Mouse (Mus musculus): ENCODE data around the gene Carmil2. TPM values are rescaled to one million over a fixed set of nuclear protein-coding genes. Genes with fewer than 3 reads are reported as not detected.

Carmil2 gene
- total RNA-seq, 1 experiment from 2014 or later: 15.1 TPM

GRCm38 (mm10) chr8:105707498-105708403 lies 21.7 kb downstream of the Carmil2 start, which contains the start of the genes 4933405L10Rik and Enkd1:
TSS of gene 4933405L10Rik (plus strand) at chr8:105707655.
TSS of gene Enkd1 (minus strand) at chr8:105708210.
- peak; percentile 91 to 93 for ATAC-seq (replicated peaks in 1 of 2; ENCODE audit: insufficient read depth in 1 of 2, low FRiP score in 2 of 2, low TSS enrichment in 1 of 2, low read depth in 1 of 2, poor library complexity in 2 of 2, severe bottlenecking in 2 of 2)

DNA sequence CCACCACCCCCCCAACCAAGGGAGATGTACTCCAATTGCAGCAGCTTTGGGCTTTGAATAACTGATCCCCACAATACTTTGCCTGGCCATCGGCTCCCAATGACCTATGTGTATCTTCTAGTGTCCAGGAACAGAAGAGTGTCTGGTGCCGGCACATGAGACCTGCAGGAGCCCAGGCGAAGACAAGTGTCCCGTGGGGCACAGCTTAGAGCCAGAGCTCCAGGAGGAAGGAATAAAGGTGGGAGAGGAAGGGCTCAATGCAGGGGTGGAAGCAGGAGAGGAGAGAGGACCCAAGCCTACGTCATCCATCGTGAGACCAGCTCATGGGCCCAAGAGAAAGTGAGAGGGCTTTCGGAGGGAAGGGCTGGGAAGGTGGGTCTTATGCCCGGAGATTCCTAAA lies 22.6 kb downstream of the Carmil2 start:
- ATAC-seq (replicated peaks in 1 of 2; ENCODE audit: insufficient read depth in 1 of 2, low FRiP score in 2 of 2, low TSS enrichment in 1 of 2, low read depth in 1 of 2, poor library complexity in 2 of 2, severe bottlenecking in 2 of 2): no peak

DNA sequence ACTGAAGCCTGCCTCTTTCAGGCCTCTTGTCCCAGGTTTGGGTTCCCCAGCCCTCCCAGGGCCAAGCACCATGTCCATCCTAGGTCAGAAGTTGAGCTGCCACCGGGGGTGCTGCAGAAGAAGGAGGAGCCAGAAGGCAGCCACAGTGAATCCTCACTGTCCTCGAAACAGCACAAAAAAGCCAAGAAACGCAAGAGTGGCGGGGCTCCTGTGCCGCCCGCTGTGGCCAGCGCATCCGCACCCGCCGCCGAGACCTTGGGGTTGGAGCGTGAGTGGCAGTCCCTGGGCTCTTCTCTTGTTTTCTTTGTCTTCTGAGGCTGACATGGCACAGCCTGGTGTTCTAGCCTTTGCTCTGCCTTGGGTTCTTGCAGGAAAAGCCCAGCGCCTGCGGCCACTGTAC lies 23.2 kb downstream of the Carmil2 start:
- ATAC-seq (replicated peaks in 1 of 2; ENCODE audit: insufficient read depth in 1 of 2, low FRiP score in 2 of 2, low TSS enrichment in 1 of 2, low read depth in 1 of 2, poor library complexity in 2 of 2, severe bottlenecking in 2 of 2): no peak

- ATAC-seq (replicated peaks in 1 of 2; ENCODE audit: insufficient read depth in 1 of 2, low FRiP score in 2 of 2, low TSS enrichment in 1 of 2, low read depth in 1 of 2, poor library complexity in 2 of 2, severe bottlenecking in 2 of 2): no peak
These were observed 26.2 kb downstream of the Carmil2 start for GRCm38 (mm10) chr8:105712286-105712685.

DNA sequence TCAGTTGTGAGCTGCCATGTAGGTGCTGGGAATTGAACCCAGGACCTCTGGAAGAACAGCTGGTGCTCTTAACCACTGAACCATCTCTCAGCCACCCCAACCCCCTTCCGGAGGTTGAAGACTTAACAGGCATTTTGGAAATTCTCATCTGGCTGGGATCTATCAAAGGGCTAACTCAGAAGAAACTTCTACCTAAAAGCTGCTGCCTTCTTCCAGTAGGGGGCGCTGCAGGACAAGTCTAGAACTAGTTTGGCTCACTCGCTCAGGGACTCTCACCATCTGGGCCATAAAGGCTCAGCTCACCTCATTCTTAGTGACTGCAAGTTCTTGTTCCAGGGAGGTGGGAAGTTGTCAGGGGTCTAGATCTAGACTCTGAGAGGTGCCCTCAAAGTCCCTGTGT lies 28.1 kb downstream of the Carmil2 start:
- peak; percentile 85 to 88 for ATAC-seq (replicated peaks in 1 of 2; ENCODE audit: insufficient read depth in 1 of 2, low FRiP score in 2 of 2, low TSS enrichment in 1 of 2, low read depth in 1 of 2, poor library complexity in 2 of 2, severe bottlenecking in 2 of 2)

DNA sequence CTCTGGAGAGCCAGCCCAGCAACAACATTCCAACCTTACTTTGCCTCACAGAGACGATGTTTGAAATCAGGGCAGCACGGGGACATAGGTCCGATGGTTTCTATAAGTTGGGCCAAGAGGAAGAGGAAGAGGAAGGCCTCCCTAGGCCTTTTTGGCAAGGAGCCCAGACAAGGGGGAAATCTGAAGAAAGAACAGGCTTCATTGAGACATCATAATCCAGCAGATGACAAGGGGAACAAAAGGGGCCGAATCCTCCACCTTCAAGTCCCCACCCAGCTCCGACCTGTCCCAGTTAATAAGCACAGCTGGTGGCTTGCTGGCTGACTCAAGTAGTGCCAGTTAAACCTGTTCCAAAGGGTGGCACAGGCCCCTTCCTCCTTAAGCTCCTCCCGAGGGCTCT lies 29.0 kb downstream of the Carmil2 start:
- ATAC-seq (replicated peaks in 1 of 2; ENCODE audit: insufficient read depth in 1 of 2, low FRiP score in 2 of 2, low TSS enrichment in 1 of 2, low read depth in 1 of 2, poor library complexity in 2 of 2, severe bottlenecking in 2 of 2): peak; percentile 14 to 25; a peak in 1 of 4 replicates

DNA sequence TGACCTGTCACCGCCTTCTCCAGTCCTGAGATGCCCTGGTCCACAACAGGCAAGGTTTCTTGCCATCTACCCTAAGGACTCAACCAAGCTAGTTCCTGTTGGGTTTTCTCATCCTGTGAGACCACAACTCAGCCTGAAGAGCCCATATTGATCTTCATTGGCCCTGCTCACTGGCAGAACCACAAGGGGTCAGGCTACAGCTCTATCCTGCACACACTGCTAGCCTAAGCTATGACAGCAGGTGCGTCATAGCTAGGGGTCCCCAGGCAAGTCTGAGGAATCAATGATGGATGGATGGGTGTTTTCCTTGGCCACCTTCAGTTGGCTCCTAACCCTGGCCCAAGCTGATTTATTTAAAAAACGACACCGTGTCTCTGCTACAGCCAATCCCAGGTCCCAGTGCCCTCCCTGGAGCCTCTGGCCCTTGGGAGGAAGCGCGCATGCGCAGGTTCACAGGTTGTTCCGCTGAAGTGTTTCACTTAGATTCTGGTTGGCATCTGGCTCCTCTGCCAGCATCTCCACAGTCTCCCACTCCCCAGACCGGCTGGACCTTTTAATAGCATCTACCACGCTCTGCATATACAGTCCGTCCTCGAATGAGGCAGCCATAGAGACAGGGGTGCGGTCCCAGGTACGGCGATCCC lies 30.4 kb downstream of the Carmil2 start:
- no peak for ATAC-seq (replicated peaks in 1 of 2; ENCODE audit: insufficient read depth in 1 of 2, low FRiP score in 2 of 2, low TSS enrichment in 1 of 2, low read depth in 1 of 2, poor library complexity in 2 of 2, severe bottlenecking in 2 of 2)

- ATAC-seq (replicated peaks in 1 of 2; ENCODE audit: insufficient read depth in 1 of 2, low FRiP score in 2 of 2, low TSS enrichment in 1 of 2, low read depth in 1 of 2, poor library complexity in 2 of 2, severe bottlenecking in 2 of 2): no peak
These were observed 33.6 kb downstream of the Carmil2 start for GRCm38 (mm10) chr8:105719637-105720036.

- no peak for ATAC-seq (replicated peaks in 1 of 2; ENCODE audit: insufficient read depth in 1 of 2, low FRiP score in 2 of 2, low TSS enrichment in 1 of 2, low read depth in 1 of 2, poor library complexity in 2 of 2, severe bottlenecking in 2 of 2)
These were observed 36.8 kb downstream of the Carmil2 start for GRCm38 (mm10) chr8:105722861-105723260.

DNA sequence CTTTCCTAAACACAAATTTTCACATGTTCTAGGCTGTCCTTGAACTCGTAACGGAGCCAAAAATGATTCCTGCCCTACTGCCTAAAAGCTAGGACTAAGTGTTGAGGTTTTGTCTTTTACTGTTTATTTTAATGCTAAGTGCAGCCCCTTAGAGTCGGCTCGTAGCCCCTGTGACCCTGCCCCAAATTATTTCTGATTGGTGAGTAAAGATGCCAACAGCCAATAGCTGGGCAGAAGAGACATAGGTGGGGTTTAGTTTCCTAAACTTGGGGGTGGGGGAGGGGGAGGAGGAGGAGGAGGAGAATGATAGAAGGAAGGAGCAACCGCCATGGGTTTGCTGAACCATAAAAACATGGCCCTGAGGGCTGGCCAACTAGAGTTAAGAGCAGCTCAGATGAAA lies 39.7 kb downstream of the Carmil2 start:
- ATAC-seq (replicated peaks in 1 of 2; ENCODE audit: insufficient read depth in 1 of 2, low FRiP score in 2 of 2, low TSS enrichment in 1 of 2, low read depth in 1 of 2, poor library complexity in 2 of 2, severe bottlenecking in 2 of 2): no peak

DNA sequence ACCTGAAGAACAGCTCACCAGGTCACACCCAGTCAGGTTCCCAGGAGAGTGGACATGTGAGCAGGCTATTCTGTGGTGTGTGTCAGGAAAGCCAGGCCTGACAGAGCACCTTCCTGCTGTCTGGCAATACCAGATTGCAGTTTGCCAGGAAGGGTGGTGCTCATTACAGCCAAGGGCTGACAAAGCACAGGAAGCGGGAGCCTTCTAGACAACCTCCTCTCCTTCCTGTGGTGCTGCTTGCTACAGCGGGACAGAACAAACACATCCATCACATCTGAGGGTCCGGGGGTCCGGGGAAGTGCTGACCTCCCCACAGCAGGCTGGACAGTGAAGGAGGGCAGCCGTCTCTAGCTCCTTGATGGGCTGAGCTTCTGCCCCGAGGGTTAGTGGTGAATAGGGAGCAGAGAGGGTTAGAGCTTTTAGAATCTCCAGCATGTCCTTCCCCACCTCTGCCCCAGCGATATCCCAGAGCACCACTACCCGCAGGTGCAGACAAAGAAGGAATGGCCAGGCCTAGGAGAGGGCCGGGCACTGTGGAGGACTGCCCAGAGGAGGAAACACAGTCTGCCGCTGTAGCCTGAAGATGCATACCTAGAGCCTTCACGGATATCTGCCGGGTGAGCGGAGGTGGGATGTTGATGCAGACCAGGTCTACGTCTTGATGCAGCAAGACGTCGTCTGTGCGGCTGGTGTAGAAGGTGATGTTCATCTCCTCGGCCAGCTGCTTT lies 41.5 kb downstream of the Carmil2 start:
- ATAC-seq (replicated peaks in 1 of 2; ENCODE audit: insufficient read depth in 1 of 2, low FRiP score in 2 of 2, low TSS enrichment in 1 of 2, low read depth in 1 of 2, poor library complexity in 2 of 2, severe bottlenecking in 2 of 2): peak; percentile 81 to 87

DNA sequence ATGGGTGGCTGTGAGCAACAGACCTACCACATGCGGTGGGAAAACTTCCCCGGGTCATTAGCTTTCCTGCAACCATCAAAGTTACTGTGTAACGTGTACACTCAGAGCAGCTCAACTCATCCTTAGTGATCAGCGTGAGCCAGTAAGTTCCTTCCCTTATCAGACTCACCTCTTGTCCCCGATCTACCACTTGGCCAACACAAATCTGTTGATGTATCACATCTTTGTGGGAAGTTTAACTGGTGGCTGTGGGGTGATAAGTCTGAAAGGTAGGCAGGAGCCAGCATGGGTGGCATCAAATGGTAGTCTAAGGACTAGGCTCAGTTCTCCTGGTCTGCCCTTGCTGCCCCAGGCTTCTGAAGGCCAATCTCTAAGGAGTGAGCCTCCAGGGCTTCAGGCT lies 46.1 kb downstream of the Carmil2 start:
- no peak for ATAC-seq (replicated peaks in 1 of 2; ENCODE audit: insufficient read depth in 1 of 2, low FRiP score in 2 of 2, low TSS enrichment in 1 of 2, low read depth in 1 of 2, poor library complexity in 2 of 2, severe bottlenecking in 2 of 2)

- ATAC-seq (replicated peaks in 1 of 2; ENCODE audit: insufficient read depth in 1 of 2, low FRiP score in 2 of 2, low TSS enrichment in 1 of 2, low read depth in 1 of 2, poor library complexity in 2 of 2, severe bottlenecking in 2 of 2): no peak
These were observed 53.1 kb downstream of the Carmil2 start for GRCm38 (mm10) chr8:105739216-105739615.

DNA sequence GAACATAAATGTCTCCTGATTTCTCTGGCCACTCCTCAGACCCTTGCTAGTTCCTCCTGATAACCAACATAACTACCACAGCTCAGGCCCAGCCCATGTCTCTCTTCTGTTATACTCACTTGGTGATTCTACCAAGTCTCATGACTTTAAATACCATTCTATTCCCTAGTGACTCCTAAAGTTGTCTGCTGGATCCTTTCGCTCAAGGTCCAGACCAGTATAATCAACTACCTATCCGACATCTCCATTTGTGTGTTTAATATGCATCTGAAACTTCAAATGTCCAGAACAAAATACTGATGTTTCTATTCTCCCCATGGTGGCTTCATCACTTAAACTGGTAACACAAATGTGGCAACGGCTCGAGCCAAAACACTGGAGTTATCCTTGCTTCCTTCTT lies 57.2 kb downstream of the Carmil2 start:
- ATAC-seq (replicated peaks in 1 of 2; ENCODE audit: insufficient read depth in 1 of 2, low FRiP score in 2 of 2, low TSS enrichment in 1 of 2, low read depth in 1 of 2, poor library complexity in 2 of 2, severe bottlenecking in 2 of 2): no peak
